Mouse (Mus musculus) layer of hippocampus, adult 2 months (tissue): ENCODE results near the gene Bmp5. TPM values are rescaled to one million over a fixed set of nuclear protein-coding genes. Genes with fewer than 3 reads are reported as not detected.
"Not testable (repeated sequence)": the region's sequence is repeated elsewhere in the genome, so short reads cannot be mapped to it uniquely, and the experiment has no call there.

ENCODE experiments used
- DNase-seq, 2 experiments: peaks; one replicate each; pipeline ENCODE4 v3.0.0; 2022; ENCODE audit warnings: low spot score in 2 of 2
- H3K27ac ChIP-seq: fragments of 200-600 bp; 2 replicates; pipeline ENCODE4 v1.8.1; 2022
- H3K4me3 ChIP-seq: fragments of 200-600 bp; 2 replicates; pipeline ENCODE4 v1.8.1; 2022; ENCODE audit warnings: mild to moderate bottlenecking
- CTCF ChIP-seq: fragments of 200-600 bp; conservative IDR thresholded peaks from 2 replicates; pipeline ENCODE4 v1.8.1; 2022; ENCODE audit warnings: antibody characterized with exemption, mild to moderate bottlenecking, moderate library complexity
- total RNA-seq, 2 experiments: library from RNA; stranded (reverse); gene quantifications; 2 replicates each; pipeline ENCODE4 v1.2.3; 2021

Bmp5 gene
- total RNA-seq, 2 experiments from 2014 or later = 0.81 to 1.2 TPM

- H3K27ac ChIP-seq = no peak overlapping the region
- peak; percentile 51 to 68 for DNase-seq
- no peak overlapping the region for H3K4me3 ChIP-seq
- TF ChIP-seq CTCF = no peak
Observed at GRCm38 (mm10) chr9:75787121-75787520, 12.0 kb downstream of the Bmp5 start.

DNA sequence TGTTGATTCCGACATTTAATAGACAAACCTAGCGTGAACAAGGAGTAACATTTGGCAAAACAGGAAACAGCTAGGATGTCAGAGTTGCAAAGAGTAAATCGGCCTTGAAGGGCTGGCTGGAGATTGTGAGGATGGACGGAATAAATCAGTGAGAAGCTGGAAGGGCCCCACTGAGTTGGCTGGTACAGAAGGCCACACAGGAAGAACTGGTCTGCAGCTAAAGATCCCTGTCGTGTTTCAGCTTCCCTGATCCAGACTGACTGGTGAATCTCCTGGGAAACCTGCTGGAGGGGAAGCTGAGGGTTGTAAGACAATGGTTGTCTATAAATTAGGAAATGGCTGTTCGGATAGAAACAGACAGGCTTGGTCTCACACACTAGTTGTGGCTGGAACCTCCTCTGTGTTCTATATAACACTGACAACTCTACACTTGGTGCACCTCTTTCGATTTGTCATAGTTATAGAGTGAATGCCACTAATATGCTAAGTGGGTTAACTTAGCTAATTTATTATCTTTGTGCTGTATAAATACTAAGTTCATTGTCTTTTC lies 14.8 kb downstream of the Bmp5 start:
- no peak for TF ChIP-seq CTCF
- Histone ChIP-seq H3K4me3 (no peak overlapping the region), H3K27ac (no peak overlapping the region)
- no peak for DNase-seq

GRCm38 (mm10) chr9:75804940-75805339 lies 29.8 kb downstream of the Bmp5 start:
- DNase-seq = no peak
- no peak for TF ChIP-seq CTCF
- Histone ChIP-seq H3K4me3 (no peak overlapping the region), H3K27ac (no peak overlapping the region)

DNA sequence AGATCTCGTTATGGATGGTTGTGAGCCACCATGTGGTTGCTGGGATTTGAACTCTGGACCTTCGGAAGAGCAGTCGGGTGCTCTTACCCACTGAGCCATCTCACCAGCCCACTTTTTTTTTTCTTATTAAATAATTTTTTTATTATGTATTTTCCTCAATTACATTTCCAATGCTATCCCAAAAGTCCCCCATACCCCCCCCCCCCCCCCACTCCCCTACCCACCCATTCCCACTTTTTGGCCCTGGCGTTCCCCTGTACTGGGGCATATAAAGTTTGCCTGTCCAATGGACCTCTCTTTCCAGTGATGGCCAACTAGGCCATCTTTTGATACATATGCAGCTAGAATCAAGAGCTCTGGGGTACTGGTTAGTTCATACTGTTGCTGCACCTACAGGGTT lies 33.0 kb downstream of the Bmp5 start:
- not testable (repeated sequence) for H3K4me3 ChIP-seq, H3K27ac ChIP-seq, DNase-seq

DNA sequence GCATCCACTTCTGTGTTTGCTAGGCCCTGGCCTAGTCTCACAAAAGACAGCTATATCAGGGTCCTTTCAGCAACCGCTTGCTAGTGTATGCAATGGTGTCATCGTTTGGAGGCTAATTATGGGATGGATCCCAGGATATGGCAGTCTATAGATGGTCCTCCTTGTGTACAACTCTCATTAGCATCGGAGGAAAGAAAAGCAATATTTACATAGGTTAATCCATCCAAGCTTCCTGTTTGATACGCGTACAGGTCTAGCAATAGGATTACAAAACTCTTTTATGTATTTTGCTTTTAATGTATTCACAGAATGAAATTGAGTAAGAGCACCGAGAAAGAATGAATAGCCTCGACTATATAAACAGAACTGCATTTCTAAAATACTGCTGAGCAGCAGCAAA lies 33.5 kb downstream of the Bmp5 start:
- no peak for DNase-seq
- no peak for TF ChIP-seq CTCF
- H3K27ac ChIP-seq = no peak overlapping the region
- no peak overlapping the region for H3K4me3 ChIP-seq

- TF ChIP-seq CTCF = no peak
- no peak for DNase-seq
- H3K27ac ChIP-seq = no peak overlapping the region
- H3K4me3 ChIP-seq = no peak overlapping the region
Observed at GRCm38 (mm10) chr9:75815161-75815560, 40.0 kb downstream of the Bmp5 start.

DNA sequence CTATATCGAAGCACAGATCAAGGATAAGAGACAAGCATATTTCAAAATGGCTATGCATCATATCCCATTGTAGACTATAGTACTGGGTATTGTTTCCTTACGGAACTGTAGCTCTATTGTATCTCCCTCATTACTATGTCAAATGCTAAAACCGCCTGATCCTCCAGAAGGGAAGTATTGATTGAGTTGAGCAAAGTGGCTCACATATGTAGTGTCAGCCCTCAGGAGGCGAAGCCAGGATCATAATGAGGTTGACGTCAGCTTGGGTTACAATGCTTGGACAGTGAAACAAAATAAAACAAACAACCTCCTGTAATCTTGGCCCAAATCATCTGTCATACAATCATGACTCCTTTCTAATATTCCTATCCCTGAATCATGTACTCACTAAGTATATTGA lies 43.2 kb downstream of the Bmp5 start:
- no peak for TF ChIP-seq CTCF
- no peak for DNase-seq
- no peak overlapping the region for H3K27ac ChIP-seq
- H3K4me3 ChIP-seq = no peak overlapping the region

- Histone ChIP-seq H3K27ac (no peak overlapping the region), H3K4me3 (no peak overlapping the region)
- TF ChIP-seq CTCF = no peak
- no peak for DNase-seq
Observed at GRCm38 (mm10) chr9:75832468-75832867, 57.3 kb downstream of the Bmp5 start.

DNA sequence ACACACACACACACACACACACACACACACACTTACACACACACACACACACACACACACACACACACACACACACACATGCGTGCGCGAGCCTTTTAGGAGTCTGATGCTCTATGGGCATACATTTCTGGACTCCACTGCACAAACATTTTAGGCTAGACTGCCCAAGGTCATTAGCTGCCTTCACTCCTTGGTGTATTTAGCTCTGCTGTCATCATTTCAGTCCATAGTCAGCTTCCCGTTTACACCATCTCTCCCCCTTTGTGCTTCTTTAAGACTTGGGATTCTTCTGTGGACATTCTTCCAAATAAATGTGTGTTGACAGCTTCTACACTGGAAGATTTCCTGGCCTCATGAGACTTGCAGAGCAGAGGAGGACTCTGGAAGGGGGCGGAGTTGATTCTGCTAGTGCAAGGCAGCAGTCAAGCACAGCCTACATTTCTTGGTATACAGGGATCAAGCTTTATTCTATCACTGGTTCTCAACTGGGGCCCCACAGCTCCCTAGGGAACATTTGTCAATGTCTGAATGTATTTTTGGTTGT lies 58.1 kb downstream of the Bmp5 start:
- Histone ChIP-seq H3K4me3 (no peak overlapping the region), H3K27ac (no peak overlapping the region)
- DNase-seq = no peak
- TF ChIP-seq CTCF = no peak

GRCm38 (mm10) chr9:75839450-75839849 lies 64.3 kb downstream of the Bmp5 start:
- no peak for TF ChIP-seq CTCF
- Histone ChIP-seq H3K27ac (no peak overlapping the region), H3K4me3 (peak overlapping the region; percentile 41)
- no peak for DNase-seq

GRCm38 (mm10) chr9:75840841-75841240 lies 65.7 kb downstream of the Bmp5 start:
- H3K4me3 ChIP-seq = no peak overlapping the region

GRCm38 (mm10) chr9:75846010-75846409 lies 70.8 kb downstream of the Bmp5 start:
- H3K4me3 ChIP-seq = no peak overlapping the region
- H3K27ac ChIP-seq = no peak overlapping the region
- TF ChIP-seq CTCF = no peak
- DNase-seq = peak in 1 of 2 experiments; percentile 0

More at GRCm38 (mm10) chr9:75840841-75841240, 65.7 kb downstream of the Bmp5 start:
- H3K27ac ChIP-seq = no peak overlapping the region
- no peak for DNase-seq
- no peak for TF ChIP-seq CTCF

GRCm38 (mm10) chr9:75850670-75851228 lies 75.6 kb downstream of the Bmp5 start:
- no peak for TF ChIP-seq CTCF
- Histone ChIP-seq H3K27ac (no peak overlapping the region), H3K4me3 (no peak overlapping the region)
- DNase-seq = no peak

DNA sequence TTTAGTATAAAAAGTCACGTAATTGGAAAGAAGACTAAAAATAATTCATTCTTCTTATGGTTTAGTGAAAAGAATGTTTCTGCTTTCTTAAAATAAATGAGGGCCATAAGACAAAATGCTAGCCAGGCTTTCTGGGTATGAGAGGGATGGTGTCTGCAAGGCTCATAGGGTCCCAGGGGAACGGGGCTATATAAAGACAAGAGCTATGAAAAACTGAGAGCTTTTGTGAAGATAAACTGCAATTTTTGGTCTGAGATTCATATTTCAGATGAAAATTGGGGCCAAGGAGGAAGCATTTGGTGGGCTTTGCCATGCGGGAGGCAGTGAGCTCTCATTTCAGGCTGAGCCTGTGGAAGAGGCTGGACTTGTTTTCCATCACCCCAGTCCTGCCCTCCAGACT lies 83.0 kb downstream of the Bmp5 start:
- Histone ChIP-seq H3K4me3 (no peak overlapping the region), H3K27ac (no peak overlapping the region)
- no peak for TF ChIP-seq CTCF
- DNase-seq = no peak
